Mouse (Mus musculus): ENCODE measurements around the gene Wdfy2. TPM values are rescaled to one million over a fixed set of nuclear protein-coding genes. Genes with fewer than 3 reads are reported as not detected.

The Wdfy2 gene
- 13.3 TPM for polyA plus RNA-seq (2017; shearing (Covaris generic))

DNA sequence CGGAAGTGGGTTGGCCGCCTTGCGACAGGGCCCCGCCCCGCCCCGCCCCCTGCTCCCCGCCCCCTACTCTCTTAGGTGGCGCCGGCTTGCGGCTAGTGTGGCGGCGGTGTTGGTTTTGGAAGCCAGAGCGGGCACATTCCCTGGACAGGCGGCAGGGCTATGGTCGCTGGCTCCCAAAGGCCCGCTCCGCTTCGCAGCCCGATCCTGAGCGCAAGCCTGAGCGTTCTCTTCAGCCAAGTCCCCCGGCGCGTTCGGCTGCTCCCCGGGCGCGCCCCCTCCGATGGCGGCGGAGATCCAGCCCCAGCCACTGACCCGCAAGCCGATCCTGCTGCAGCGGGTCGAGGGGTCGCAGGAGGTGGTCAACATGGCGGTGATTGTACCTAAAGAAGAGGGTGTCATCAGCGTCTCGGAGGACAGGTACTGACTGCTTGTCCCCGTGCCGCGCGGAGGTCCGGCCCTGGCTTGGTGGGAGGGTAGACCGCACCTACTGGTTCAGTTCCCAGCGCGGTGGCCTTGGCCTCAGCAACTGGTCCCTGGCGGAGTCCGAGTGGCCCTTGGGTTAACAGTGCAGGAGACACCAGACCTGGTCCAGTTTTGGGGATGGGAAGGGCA lies at the start of gene Wdfy2:
Gene Wdfy2, plus strand, starts transcription at position 38 of the 612 bp plus-strand sequence.

DNA sequence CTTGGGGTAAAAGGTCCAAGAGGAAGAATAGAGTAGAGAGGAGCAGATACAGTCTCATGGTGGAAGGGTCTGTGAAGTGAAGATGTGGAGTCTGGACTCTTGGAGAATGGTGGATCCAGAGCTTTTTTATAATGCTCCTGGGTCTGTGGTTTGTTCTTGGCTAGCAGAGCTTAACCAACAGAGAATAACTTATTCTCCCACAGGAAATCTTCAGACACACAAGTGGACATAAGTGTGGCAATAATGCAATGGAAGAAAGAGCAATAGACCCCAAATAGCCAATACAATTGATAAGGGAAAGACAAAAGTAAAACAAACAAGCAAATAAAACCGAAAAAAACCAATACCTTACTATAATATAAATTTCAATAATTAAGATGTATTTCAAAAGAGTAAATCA lies 146.9 kb downstream of the Wdfy2 start, which contains the start of gene Defb48:
Gene Defb48, minus strand, starts transcription at position 101 of the 400 bp plus-strand sequence.

DNA sequence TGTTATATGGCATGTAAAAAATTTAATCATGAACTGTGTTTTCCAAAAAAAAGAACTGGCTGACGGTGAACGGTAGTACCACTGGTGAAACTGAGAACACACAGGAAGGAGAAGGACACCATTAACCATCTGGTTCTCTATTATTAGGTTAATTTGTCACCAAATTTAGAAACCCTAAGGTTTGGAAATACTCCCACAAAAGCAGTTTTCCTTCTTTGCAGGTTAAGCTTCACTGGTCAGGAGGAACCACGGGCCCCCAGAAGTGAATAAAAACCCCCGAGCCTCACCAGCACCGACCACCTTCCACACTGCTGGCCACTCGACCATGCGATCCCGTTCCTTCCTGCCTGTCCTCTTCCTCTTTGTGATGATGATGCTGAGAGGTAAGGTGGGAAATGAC lies 160.3 kb downstream of the Wdfy2 start, which contains the start of gene Defb47:
Gene Defb47, plus strand, starts transcription at position 301 of the 400 bp plus-strand sequence.

Other genes with a start within 250 kb of the Wdfy2 start
- gene Serpine3, start 174.0 kb upstream of the Wdfy2 start, polyA plus RNA-seq (2017; shearing (Covaris generic)): not detected
- gene Ints6, start 76.5 kb upstream of the Wdfy2 start, polyA plus RNA-seq (2017; shearing (Covaris generic)): 93.8 TPM
- not detected for gene Defb48, start 146.8 kb downstream of the Wdfy2 start, polyA plus RNA-seq (2017; shearing (Covaris generic))
- not detected for gene Defb47, start 160.4 kb downstream of the Wdfy2 start, polyA plus RNA-seq (2017; shearing (Covaris generic))
- gene Defb43, start 174.1 kb downstream of the Wdfy2 start, polyA plus RNA-seq (2017; shearing (Covaris generic)): not detected
- gene Defb42, start 209.3 kb downstream of the Wdfy2 start, polyA plus RNA-seq (2017; shearing (Covaris generic)): not detected
- gene Defb30, start 212.3 kb downstream of the Wdfy2 start, polyA plus RNA-seq (2017; shearing (Covaris generic)): not detected